Mouse (Mus musculus): Measurements from ENCODE around the gene Olfr1370. TPM values are rescaled to one million over a fixed set of nuclear protein-coding genes. Genes with fewer than 3 reads are reported as not detected.

Gene Olfr1370
- total and polyA plus RNA-seq, 2 experiments from 2014 or later: not detected

DNA sequence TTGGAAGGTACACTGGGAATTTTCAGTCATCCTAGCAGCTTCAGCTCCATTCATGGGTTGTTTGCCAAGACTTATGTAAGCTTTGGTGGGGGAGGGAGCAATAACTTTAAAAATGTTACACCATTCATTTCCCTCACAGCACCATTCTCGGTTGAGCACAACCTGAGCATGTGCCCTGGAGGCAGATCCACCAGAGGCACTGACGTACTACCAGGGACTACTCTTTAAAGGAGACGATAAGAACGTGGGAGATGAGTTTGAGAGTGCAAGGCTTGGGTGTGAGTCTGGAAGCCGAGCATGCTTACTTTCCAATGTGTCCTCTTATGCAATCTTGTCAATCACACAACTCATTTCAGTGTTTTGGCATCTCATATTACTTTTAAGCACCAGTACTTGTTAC is 49.9 kb downstream of the Olfr1370 start:
- Histone ChIP-seq H3K9me3 (replicated peaks; ENCODE audit: control insufficient read depth, low read length) (no peaks in the 10 kb centered on the region), H3K4me1 (ENCODE audit: control insufficient read depth, insufficient read depth) (no peaks in the 10 kb centered on the region), H3K4me2 (ENCODE audit: low read depth, low read length) (no peak overlapping the region), H3K36me3 (replicated peaks; ENCODE audit: control insufficient read depth, insufficient read depth, low read length) (no peaks in the 10 kb centered on the region), H3K27ac (ENCODE audit: low read depth) (no peak overlapping the region), H3K9ac (replicated peaks; ENCODE audit: low read depth, low read length) (no peak overlapping the region), H3K4me3 (ENCODE audit: low read depth, low read length) (no peak overlapping the region), H3K27me3 (ENCODE audit: control insufficient read depth, insufficient read depth, low read length) (no peaks in the 10 kb centered on the region)
- TF ChIP-seq EP300 (IDR thresholded peaks at IDR 0.05; ENCODE audit: low read depth) (no peak), CTCF (IDR thresholded peaks at IDR 0.05; ENCODE audit: low read depth) (no peak)
- 72% methylated on average over 5 of the region's 5 CpGs for WGBS
- DNase-seq (ENCODE audit: low spot score) (no peak), ATAC-seq (ENCODE audit: insufficient read depth, low read depth) (no peak)

Other genes starting within 250 kb of the Olfr1370 start
- gene Olfr1369-ps1, start 36.5 kb upstream of the Olfr1370 start, total RNA-seq (2014; rRNA removed; ENCODE audit: low replicate concordance): not detected in 2 replicates
- not detected in 2 replicates for gene Olfr1369-ps1, start 36.5 kb upstream of the Olfr1370 start, polyA plus RNA-seq (2015; fragmentation: Nextera tagmentation; extraction: Ambion mirVana)
- not detected in 2 replicates for gene Olfr263, start 54.7 kb upstream of the Olfr1370 start, total RNA-seq (2014; rRNA removed; ENCODE audit: low replicate concordance)
- not detected in 2 replicates for gene Olfr263, start 54.7 kb upstream of the Olfr1370 start, polyA plus RNA-seq (2015; fragmentation: Nextera tagmentation; extraction: Ambion mirVana)
- gene Olfr1368, start 70.9 kb upstream of the Olfr1370 start, total RNA-seq (2014; rRNA removed; ENCODE audit: low replicate concordance): not detected in 2 replicates
- gene Olfr1368, start 70.9 kb upstream of the Olfr1370 start, polyA plus RNA-seq (2015; fragmentation: Nextera tagmentation; extraction: Ambion mirVana): not detected in 2 replicates
- gene Trim27, start 104.5 kb upstream of the Olfr1370 start, total RNA-seq (2014; rRNA removed; ENCODE audit: low replicate concordance): 54.7 and 58.2 TPM in 2 replicates
- gene Trim27, start 104.5 kb upstream of the Olfr1370 start, polyA plus RNA-seq (2015; fragmentation: Nextera tagmentation; extraction: Ambion mirVana): 33.0 and 35.3 TPM in 2 replicates
- gene Gpx5, start 217.8 kb upstream of the Olfr1370 start, total RNA-seq (2014; rRNA removed; ENCODE audit: low replicate concordance): not detected in 2 replicates
- not detected in 2 replicates for gene Gpx5, start 217.8 kb upstream of the Olfr1370 start, polyA plus RNA-seq (2015; fragmentation: Nextera tagmentation; extraction: Ambion mirVana)
- not detected in 2 replicates for gene Gpx6, start 237.2 kb upstream of the Olfr1370 start, total RNA-seq (2014; rRNA removed; ENCODE audit: low replicate concordance)
- gene Gpx6, start 237.2 kb upstream of the Olfr1370 start, polyA plus RNA-seq (2015; fragmentation: Nextera tagmentation; extraction: Ambion mirVana): not detected in 2 replicates

Measured in heart, postnatal 0 days (tissue).